Mouse (Mus musculus): ENCODE measurements around the gene Olfr33. TPM values are rescaled to one million over a fixed set of nuclear protein-coding genes. Genes with fewer than 3 reads are reported as not detected.

Gene Olfr33
- polyA plus RNA-seq, 1 experiment from 2014 or later: not detected

DNA sequence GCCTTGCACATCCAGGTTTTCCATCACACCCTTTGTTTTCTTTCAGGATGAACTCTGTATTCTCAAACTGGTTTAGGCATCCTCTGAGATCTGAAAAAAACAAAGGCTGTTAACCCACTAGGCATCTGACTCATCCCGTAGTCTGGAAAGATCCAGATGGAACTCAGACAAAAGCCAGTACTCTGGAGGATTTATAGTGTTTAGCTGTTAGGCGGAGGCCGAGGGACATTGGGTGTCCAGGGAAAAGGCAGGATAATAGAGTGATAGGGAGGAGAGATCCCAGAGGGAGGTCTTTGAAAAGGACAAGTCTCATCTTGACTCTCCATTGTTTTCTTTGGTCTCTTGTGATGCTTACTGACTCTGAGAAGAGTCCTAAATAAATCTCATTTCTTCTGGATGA lies 54.3 kb downstream of the Olfr33 start, which contains the start of gene Olfr556:
Gene Olfr556 (plus strand): TSS at position 301 of the 400 bp plus-strand sequence.
- no peak for ATAC-seq
- WGBS: 49% methylated on average over 3 of the region's 3 CpGs
- Histone ChIP-seq H3K4me2 (replicated peaks; ENCODE audit: low read depth) (no peak within 1 kb of the TSS), H3K27ac (ENCODE audit: low read depth, low read length) (no peak within 1 kb of the TSS), H3K9me3 (ENCODE audit: control insufficient read depth) (no peaks in the 10 kb centered on the region), H3K36me3 (ENCODE audit: control insufficient read depth, insufficient read depth) (no peaks in the 10 kb centered on the region), H3K9ac (ENCODE audit: low read depth, low read length) (no peak within 1 kb of the TSS), H3K4me1 (replicated peaks; ENCODE audit: control insufficient read depth, insufficient read depth, low read length) (no peaks in the 10 kb centered on the region), H3K4me3 (ENCODE audit: low read depth, low read length) (no peak within 1 kb of the TSS), H3K27me3 (replicated peaks; ENCODE audit: control insufficient read depth, insufficient read depth, low read length) (no peaks in the 10 kb centered on the region)
- TF ChIP-seq CTCF (IDR thresholded peaks at IDR 0.05; ENCODE audit: low read depth): no peak

Other genes with a start within 250 kb of the Olfr33 start
- gene Olfr543, start 237.4 kb downstream of the Olfr33 start, polyA plus RNA-seq (2015; fragmentation: Nextera tagmentation; extraction: Ambion mirVana): not detected in 2 replicates
- 0.04 TPM in 1 of 2 replicates, not detected in the other for gene Olfr544, start 230.8 kb downstream of the Olfr33 start, polyA plus RNA-seq (2015; fragmentation: Nextera tagmentation; extraction: Ambion mirVana)
- not detected in 2 replicates for gene Olfr545, start 219.5 kb downstream of the Olfr33 start, polyA plus RNA-seq (2015; fragmentation: Nextera tagmentation; extraction: Ambion mirVana)
- gene Olfr547, start 184.3 kb downstream of the Olfr33 start, polyA plus RNA-seq (2015; fragmentation: Nextera tagmentation; extraction: Ambion mirVana): not detected in 2 replicates
- gene Olfr548-ps1, start 178.2 kb downstream of the Olfr33 start, polyA plus RNA-seq (2015; fragmentation: Nextera tagmentation; extraction: Ambion mirVana): not detected in 2 replicates
- not detected in 2 replicates for gene Olfr549, start 169.2 kb downstream of the Olfr33 start, polyA plus RNA-seq (2015; fragmentation: Nextera tagmentation; extraction: Ambion mirVana)
- gene Trim21, start 153.6 kb downstream of the Olfr33 start, polyA plus RNA-seq (2015; fragmentation: Nextera tagmentation; extraction: Ambion mirVana): 0.48 and 0.66 TPM in 2 replicates
- gene Olfr550, start 147.6 kb downstream of the Olfr33 start, polyA plus RNA-seq (2015; fragmentation: Nextera tagmentation; extraction: Ambion mirVana): not detected in 2 replicates
- gene Olfr551, start 127.2 kb downstream of the Olfr33 start, polyA plus RNA-seq (2015; fragmentation: Nextera tagmentation; extraction: Ambion mirVana): not detected in 2 replicates
- gene Olfr552, start 121.3 kb downstream of the Olfr33 start, polyA plus RNA-seq (2015; fragmentation: Nextera tagmentation; extraction: Ambion mirVana): not detected in 2 replicates
- not detected in 2 replicates for gene Olfr553, start 100.9 kb downstream of the Olfr33 start, polyA plus RNA-seq (2015; fragmentation: Nextera tagmentation; extraction: Ambion mirVana)
- not detected in 2 replicates for gene Olfr554, start 80.6 kb downstream of the Olfr33 start, polyA plus RNA-seq (2015; fragmentation: Nextera tagmentation; extraction: Ambion mirVana)
- not detected in 2 replicates for gene Olfr555, start 60.2 kb downstream of the Olfr33 start, polyA plus RNA-seq (2015; fragmentation: Nextera tagmentation; extraction: Ambion mirVana)
- gene Olfr556, start 54.2 kb downstream of the Olfr33 start, polyA plus RNA-seq (2015; fragmentation: Nextera tagmentation; extraction: Ambion mirVana): not detected in 2 replicates
- 3.6 and 4.3 TPM in 2 replicates for gene Trim68, start 31.7 kb downstream of the Olfr33 start, polyA plus RNA-seq (2015; fragmentation: Nextera tagmentation; extraction: Ambion mirVana)
- not detected in 2 replicates for gene Olfr557, start 23.2 kb downstream of the Olfr33 start, polyA plus RNA-seq (2015; fragmentation: Nextera tagmentation; extraction: Ambion mirVana)
- gene Olfr558, start 16.9 kb downstream of the Olfr33 start, polyA plus RNA-seq (2015; fragmentation: Nextera tagmentation; extraction: Ambion mirVana): 0.38 and 0.48 TPM in 2 replicates
- not detected in 2 replicates for gene Olfr559, start 8.4 kb upstream of the Olfr33 start, polyA plus RNA-seq (2015; fragmentation: Nextera tagmentation; extraction: Ambion mirVana)
- gene Olfr560, start 40.3 kb upstream of the Olfr33 start, polyA plus RNA-seq (2015; fragmentation: Nextera tagmentation; extraction: Ambion mirVana): not detected in 2 replicates
- 0.12 and 0.23 TPM in 2 replicates for gene Olfr78, start 40.4 kb upstream of the Olfr33 start, polyA plus RNA-seq (2015; fragmentation: Nextera tagmentation; extraction: Ambion mirVana)
- gene Olfr561, start 52.2 kb upstream of the Olfr33 start, polyA plus RNA-seq (2015; fragmentation: Nextera tagmentation; extraction: Ambion mirVana): not detected in 2 replicates
- gene Olfr564, start 84.4 kb upstream of the Olfr33 start, polyA plus RNA-seq (2015; fragmentation: Nextera tagmentation; extraction: Ambion mirVana): not detected in 2 replicates
- gene Olfr566, start 139.7 kb upstream of the Olfr33 start, polyA plus RNA-seq (2015; fragmentation: Nextera tagmentation; extraction: Ambion mirVana): not detected in 2 replicates
- not detected in 2 replicates for gene Olfr568, start 158.1 kb upstream of the Olfr33 start, polyA plus RNA-seq (2015; fragmentation: Nextera tagmentation; extraction: Ambion mirVana)
- not detected in 2 replicates for gene Olfr569, start 171.8 kb upstream of the Olfr33 start, polyA plus RNA-seq (2015; fragmentation: Nextera tagmentation; extraction: Ambion mirVana)
- gene Olfr570, start 175.5 kb upstream of the Olfr33 start, polyA plus RNA-seq (2015; fragmentation: Nextera tagmentation; extraction: Ambion mirVana): not detected in 2 replicates
- not detected in 2 replicates for gene Olfr571, start 198.5 kb upstream of the Olfr33 start, polyA plus RNA-seq (2015; fragmentation: Nextera tagmentation; extraction: Ambion mirVana)
- gene Olfr572, start 205.3 kb upstream of the Olfr33 start, polyA plus RNA-seq (2015; fragmentation: Nextera tagmentation; extraction: Ambion mirVana): not detected in 2 replicates
- gene Olfr573-ps1, start 223.5 kb upstream of the Olfr33 start, polyA plus RNA-seq (2015; fragmentation: Nextera tagmentation; extraction: Ambion mirVana): not detected in 2 replicates
- gene Olfr574, start 229.4 kb upstream of the Olfr33 start, polyA plus RNA-seq (2015; fragmentation: Nextera tagmentation; extraction: Ambion mirVana): not detected in 2 replicates
- not detected in 2 replicates for gene Olfr575, start 239.7 kb upstream of the Olfr33 start, polyA plus RNA-seq (2015; fragmentation: Nextera tagmentation; extraction: Ambion mirVana)
- not detected in 2 replicates for gene Olfr576, start 243.6 kb upstream of the Olfr33 start, polyA plus RNA-seq (2015; fragmentation: Nextera tagmentation; extraction: Ambion mirVana)